Mouse (Mus musculus): ENCODE measurements at regions not wholly inside any gene's neighbourhood (a gene's known extent, or its start where the extent isn't known, plus 50 kb on each side); places are given as distances from the start of the nearest gene placed in this dataset.

DNA sequence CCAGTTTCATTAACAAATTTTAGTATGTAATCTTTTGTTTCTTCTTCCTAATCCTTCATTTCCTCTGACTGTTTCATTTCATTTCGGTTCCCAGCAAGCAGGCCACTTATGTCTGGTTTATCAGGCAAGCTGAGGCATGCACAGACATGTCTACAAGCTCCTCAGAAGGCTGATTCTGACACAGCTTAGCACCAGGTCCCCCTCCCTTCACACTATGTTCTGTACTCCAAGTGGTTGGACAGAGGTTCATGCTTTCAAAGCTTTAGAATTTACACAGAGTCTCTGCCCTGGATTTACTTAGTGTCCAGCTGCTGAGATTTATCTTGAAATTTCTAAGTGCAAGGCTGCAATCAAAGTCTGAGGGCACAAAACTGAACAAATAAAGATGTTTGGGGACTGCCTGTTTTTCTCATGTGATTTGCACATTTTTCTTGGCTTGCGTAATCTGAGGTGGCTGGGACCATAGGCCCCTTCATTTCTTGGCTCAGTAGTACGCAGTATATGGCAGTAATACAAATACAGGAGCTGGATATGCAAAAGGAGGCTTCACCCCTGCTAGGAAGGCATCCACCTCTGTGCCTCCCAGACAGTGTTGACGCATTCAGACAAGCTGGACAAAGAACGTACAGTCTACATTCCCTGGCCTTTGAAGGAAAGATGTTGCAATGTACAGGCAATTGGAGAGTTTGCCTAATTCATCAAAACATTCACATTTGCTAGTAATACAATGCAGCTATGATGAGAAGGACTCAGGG lies 222.7 kb upstream of the Pappa start:
- Histone ChIP-seq H3K4me1 (ENCODE audit: control insufficient read depth, insufficient read depth, low read length) (no peaks in the 10 kb centered on the region), H3K9ac (ENCODE audit: low read depth, low read length, severe bottlenecking) (no peak overlapping the region), H3K27me3 (ENCODE audit: control insufficient read depth, insufficient read depth, low read length) (no peaks in the 10 kb centered on the region), H3K36me3 (ENCODE audit: control insufficient read depth, insufficient read depth, low read length) (no peaks in the 10 kb centered on the region), H3K27ac (replicated peaks; ENCODE audit: low read depth, low read length) (no peak overlapping the region), H3K4me2 (replicated peaks; ENCODE audit: low read depth, low read length, severe bottlenecking) (no peak overlapping the region), H3K4me3 (replicated peaks; ENCODE audit: low read length) (no peak overlapping the region), H3K9me3 (ENCODE audit: control insufficient read depth, low read length) (no peaks in the 10 kb centered on the region)
- DNase-seq (ENCODE audit: low spot score) (peak; percentile 13), ATAC-seq (ENCODE audit: low FRiP score, low read depth) (no peak)
- TF ChIP-seq POLR2A (IDR thresholded peaks at IDR 0.05; ENCODE audit: borderline replicate concordance, extremely low read depth, insufficient read depth, insufficient read length): no peak
- 74% methylated on average over 5 of the region's 5 CpGs for WGBS

DNA sequence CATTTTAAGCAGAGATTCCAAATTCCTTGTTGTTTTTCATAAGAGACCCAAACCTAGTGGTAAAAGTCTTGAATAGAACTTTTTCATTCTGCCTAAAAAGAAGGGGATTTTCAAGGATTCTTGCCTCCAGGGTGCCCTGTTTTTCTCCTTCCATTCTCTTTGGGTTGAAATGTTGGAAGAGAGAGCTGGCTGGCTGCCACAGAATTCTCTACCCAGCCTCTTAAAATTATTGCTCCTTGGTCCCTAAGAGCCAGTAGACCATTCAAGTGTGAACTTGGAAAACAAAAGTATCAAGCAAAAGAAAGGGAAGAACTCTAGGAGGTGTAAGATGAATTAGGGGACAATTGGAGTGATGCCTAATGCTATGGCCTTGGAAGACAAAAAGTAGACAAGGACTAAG lies 200.2 kb upstream of the Pappa start:
- no peaks in the 10 kb centered on the region for H3K9me3 ChIP-seq (ENCODE audit: control insufficient read depth, low read length)
- no peak overlapping the region for H3K9ac ChIP-seq (ENCODE audit: low read depth, low read length, severe bottlenecking)
- no peaks in the 10 kb centered on the region for H3K4me1 ChIP-seq (ENCODE audit: control insufficient read depth, insufficient read depth, low read length)
- DNase-seq (ENCODE audit: low spot score) (no peak), ATAC-seq (ENCODE audit: low FRiP score, low read depth) (no peak)
- no peak overlapping the region for H3K27ac ChIP-seq (replicated peaks; ENCODE audit: low read depth, low read length)
- TF ChIP-seq POLR2A (IDR thresholded peaks at IDR 0.05; ENCODE audit: borderline replicate concordance, extremely low read depth, insufficient read depth, insufficient read length): no peak
- H3K4me3 ChIP-seq (replicated peaks; ENCODE audit: low read length): no peak overlapping the region
- no peaks in the 10 kb centered on the region for H3K36me3 ChIP-seq (ENCODE audit: control insufficient read depth, insufficient read depth, low read length)
- no peak overlapping the region for H3K4me2 ChIP-seq (replicated peaks; ENCODE audit: low read depth, low read length, severe bottlenecking)
- no peaks in the 10 kb centered on the region for H3K27me3 ChIP-seq (ENCODE audit: control insufficient read depth, insufficient read depth, low read length)

DNA sequence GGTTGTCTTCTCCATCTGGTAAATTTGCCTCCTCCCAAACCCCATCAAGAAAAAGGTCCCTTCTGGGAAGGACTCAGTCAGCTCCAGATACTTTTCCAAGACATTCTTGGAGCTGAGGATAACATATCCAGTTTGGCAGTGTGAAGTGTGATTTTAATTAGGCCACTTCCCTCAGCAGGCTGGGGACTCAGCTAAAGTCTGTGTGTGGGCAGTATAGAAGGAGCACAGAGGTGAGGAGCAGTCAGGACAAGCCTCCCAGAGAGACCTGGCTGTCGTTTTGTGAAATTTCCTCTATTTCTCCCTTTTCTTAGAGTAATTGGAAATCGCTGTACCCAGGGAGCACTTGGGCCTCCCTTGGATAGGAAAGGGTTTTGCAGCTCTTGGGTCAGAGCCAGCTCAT lies 195.4 kb upstream of the Pappa start:
- H3K36me3 ChIP-seq (ENCODE audit: control insufficient read depth, insufficient read depth, low read length): no peaks in the 10 kb centered on the region
- no peaks in the 10 kb centered on the region for H3K4me1 ChIP-seq (ENCODE audit: control insufficient read depth, insufficient read depth, low read length)
- 57% methylated on average over 2 of the region's 2 CpGs for WGBS
- H3K4me3 ChIP-seq (replicated peaks; ENCODE audit: low read length): no peak overlapping the region
- no peaks in the 10 kb centered on the region for H3K27me3 ChIP-seq (ENCODE audit: control insufficient read depth, insufficient read depth, low read length)
- no peaks in the 10 kb centered on the region for H3K9me3 ChIP-seq (ENCODE audit: control insufficient read depth, low read length)
- ATAC-seq (ENCODE audit: low FRiP score, low read depth): peak; percentile 60
- no peak for TF ChIP-seq POLR2A (IDR thresholded peaks at IDR 0.05; ENCODE audit: borderline replicate concordance, extremely low read depth, insufficient read depth, insufficient read length)
- peak; percentile 7 for DNase-seq (ENCODE audit: low spot score)
- no peak overlapping the region for H3K4me2 ChIP-seq (replicated peaks; ENCODE audit: low read depth, low read length, severe bottlenecking)
- no peak overlapping the region for H3K27ac ChIP-seq (replicated peaks; ENCODE audit: low read depth, low read length)
- no peak overlapping the region for H3K9ac ChIP-seq (ENCODE audit: low read depth, low read length, severe bottlenecking)

DNA sequence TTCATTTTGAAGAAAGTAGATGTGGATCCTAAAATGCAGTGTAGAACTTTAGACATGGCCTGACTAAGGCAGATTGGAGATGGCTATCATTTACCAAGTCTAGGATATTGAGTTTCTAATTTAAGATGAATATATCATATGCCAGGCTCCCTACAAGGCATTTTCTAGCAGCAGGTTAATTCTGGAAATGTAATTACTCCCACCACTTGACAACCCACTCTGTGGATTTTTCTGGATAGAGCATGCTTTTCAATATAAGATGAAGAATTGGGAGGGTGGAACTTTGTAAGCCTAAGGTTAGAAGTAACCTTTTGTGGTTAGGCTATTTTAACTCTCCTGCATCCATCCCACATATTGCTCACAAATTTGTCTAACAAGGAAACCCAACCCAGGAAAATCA lies 178.4 kb upstream of the Pappa start:
- no peak for ATAC-seq (ENCODE audit: low FRiP score, low read depth)
- no peak for TF ChIP-seq POLR2A (IDR thresholded peaks at IDR 0.05; ENCODE audit: borderline replicate concordance, extremely low read depth, insufficient read depth, insufficient read length)
- no peaks in the 10 kb centered on the region for H3K4me1 ChIP-seq (ENCODE audit: control insufficient read depth, insufficient read depth, low read length)

DNA sequence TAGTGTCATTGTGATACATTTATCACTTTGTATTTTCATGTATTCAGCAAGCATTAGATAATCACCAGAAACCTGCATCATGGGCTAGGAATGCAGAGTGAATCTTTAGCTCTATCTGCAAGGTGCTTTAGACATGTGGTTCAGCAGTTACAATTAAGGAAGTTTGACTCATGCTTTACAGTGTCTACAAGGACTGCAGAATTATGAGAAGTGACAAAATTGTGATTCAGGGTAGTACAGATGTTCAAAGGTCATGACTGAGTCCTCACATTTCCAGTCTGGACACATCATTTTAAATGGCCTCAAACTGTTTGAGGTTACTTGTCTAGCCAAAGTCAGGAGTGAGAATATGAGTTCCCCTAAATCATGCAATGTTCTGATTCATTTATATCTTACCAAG lies 171.3 kb upstream of the Pappa start:
- no peak for TF ChIP-seq POLR2A (IDR thresholded peaks at IDR 0.05; ENCODE audit: borderline replicate concordance, extremely low read depth, insufficient read depth, insufficient read length)
- no peaks in the 10 kb centered on the region for H3K4me1 ChIP-seq (ENCODE audit: control insufficient read depth, insufficient read depth, low read length)
- no peak for ATAC-seq (ENCODE audit: low FRiP score, low read depth)
- no peak overlapping the region for H3K27ac ChIP-seq (replicated peaks; ENCODE audit: low read depth, low read length)
- no peaks in the 10 kb centered on the region for H3K9me3 ChIP-seq (ENCODE audit: control insufficient read depth, low read length)
- no peaks in the 10 kb centered on the region for H3K36me3 ChIP-seq (ENCODE audit: control insufficient read depth, insufficient read depth, low read length)
- no peak overlapping the region for H3K4me2 ChIP-seq (replicated peaks; ENCODE audit: low read depth, low read length, severe bottlenecking)
- no peaks in the 10 kb centered on the region for H3K27me3 ChIP-seq (ENCODE audit: control insufficient read depth, insufficient read depth, low read length)
- no peak for DNase-seq (ENCODE audit: low spot score)
- H3K4me3 ChIP-seq (replicated peaks; ENCODE audit: low read length): no peak overlapping the region
- no peak overlapping the region for H3K9ac ChIP-seq (ENCODE audit: low read depth, low read length, severe bottlenecking)

More for the DNA sequence above, 178.4 kb upstream of the Pappa start:
- H3K4me3 ChIP-seq (replicated peaks; ENCODE audit: low read length): no peak overlapping the region
- H3K9ac ChIP-seq (ENCODE audit: low read depth, low read length, severe bottlenecking): no peak overlapping the region
- no peaks in the 10 kb centered on the region for H3K27me3 ChIP-seq (ENCODE audit: control insufficient read depth, insufficient read depth, low read length)
- no peak overlapping the region for H3K27ac ChIP-seq (replicated peaks; ENCODE audit: low read depth, low read length)
- no peaks in the 10 kb centered on the region for H3K36me3 ChIP-seq (ENCODE audit: control insufficient read depth, insufficient read depth, low read length)
- no peak overlapping the region for H3K4me2 ChIP-seq (replicated peaks; ENCODE audit: low read depth, low read length, severe bottlenecking)
- DNase-seq (ENCODE audit: low spot score): no peak
- no peaks in the 10 kb centered on the region for H3K9me3 ChIP-seq (ENCODE audit: control insufficient read depth, low read length)

DNA sequence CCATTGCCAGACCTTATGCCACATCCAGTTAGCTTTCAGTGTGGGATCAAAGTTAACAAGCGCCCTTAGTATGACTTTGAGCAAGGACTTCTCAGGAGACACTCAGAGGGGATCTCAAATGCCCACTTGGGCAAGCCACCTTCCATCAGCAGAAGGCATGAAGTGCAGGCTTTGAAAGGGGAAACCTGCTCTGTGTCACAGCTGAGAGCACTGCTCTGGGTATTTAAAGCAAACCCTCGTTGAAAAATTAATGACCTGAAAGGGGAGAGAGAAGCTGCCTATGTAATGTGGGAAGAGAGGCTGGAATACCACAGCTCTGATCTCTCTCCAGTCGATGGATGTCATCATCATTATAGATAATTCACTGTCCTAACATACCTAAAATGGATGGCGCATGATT lies 165.1 kb upstream of the Pappa start:
- no peak for TF ChIP-seq POLR2A (IDR thresholded peaks at IDR 0.05; ENCODE audit: borderline replicate concordance, extremely low read depth, insufficient read depth, insufficient read length)
- Histone ChIP-seq H3K4me1 (ENCODE audit: control insufficient read depth, insufficient read depth, low read length) (no peaks in the 10 kb centered on the region), H3K4me3 (replicated peaks; ENCODE audit: low read length) (no peak overlapping the region), H3K27me3 (ENCODE audit: control insufficient read depth, insufficient read depth, low read length) (no peaks in the 10 kb centered on the region), H3K4me2 (replicated peaks; ENCODE audit: low read depth, low read length, severe bottlenecking) (no peak overlapping the region), H3K9me3 (ENCODE audit: control insufficient read depth, low read length) (no peaks in the 10 kb centered on the region), H3K9ac (ENCODE audit: low read depth, low read length, severe bottlenecking) (no peak overlapping the region), H3K36me3 (ENCODE audit: control insufficient read depth, insufficient read depth, low read length) (no peaks in the 10 kb centered on the region), H3K27ac (replicated peaks; ENCODE audit: low read depth, low read length) (no peak overlapping the region)
- DNase-seq (ENCODE audit: low spot score) (no peak), ATAC-seq (ENCODE audit: low FRiP score, low read depth) (no peak)
- 64% methylated on average over 4 of the region's 4 CpGs for WGBS

Measured in limb, embryonic 14.5 days (tissue).